Mouse (Mus musculus) megakaryocyte, embryonic 14.5 days (primary cell): ENCODE results near the gene Plin4.

Experiments
- FLI1 ChIP-seq: IDR thresholded peaks from 2 replicates; pipeline ENCODE4 v1.6.1; 2012; ENCODE audit warnings: low read length, inconsistent platforms, mixed read lengths
- GATA1 ChIP-seq: IDR thresholded peaks from 3 replicates; pipeline ENCODE4 v1.6.1; 2012; ENCODE audit warnings: mixed read lengths, low read length, inconsistent platforms, borderline replicate concordance

- no peak for TF ChIP-seq GATA1
- no peak for TF ChIP-seq FLI1
These were observed 35.3 kb downstream of the Plin4 start for GRCm38 (mm10) chr17:56074097-56074826.
